Mouse (Mus musculus) mesoderm, embryonic 11.5 days (tissue): ENCODE data around the gene Tmem247.

ENCODE experiments used
- DNase-seq: peaks from one replicate; pipeline ENCODE4 v3.0.0-alpha.2; 2012; ENCODE audit warnings: low read depth, low spot score

The Tmem247 gene

DNA sequence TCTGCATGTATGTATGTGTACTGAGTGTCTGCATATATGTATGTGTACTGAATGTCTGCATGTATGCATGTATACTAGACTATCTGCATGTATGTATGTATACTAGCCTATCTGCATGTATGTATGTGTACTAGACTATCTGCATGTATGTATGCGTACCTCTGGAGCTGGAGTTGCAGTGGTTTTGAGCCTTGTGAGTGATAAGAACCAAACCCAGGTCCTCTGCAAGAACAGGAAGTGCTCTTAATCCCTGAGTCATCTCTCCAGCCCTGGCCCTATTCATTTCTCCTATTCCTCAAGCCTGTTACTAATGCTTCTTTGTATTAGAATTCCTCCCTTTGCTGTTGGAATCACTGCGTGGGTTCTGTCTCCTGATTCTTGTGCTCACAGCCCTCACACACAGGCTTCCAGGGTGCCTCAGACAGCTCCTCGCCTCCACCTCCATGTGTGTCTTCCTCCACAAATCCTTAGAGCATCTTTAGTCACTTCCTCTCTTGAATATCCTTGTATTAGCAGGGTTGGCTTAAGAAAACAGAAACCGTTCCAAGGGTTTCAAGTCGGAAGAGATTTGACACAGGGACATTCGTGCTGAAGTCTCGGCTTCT lies 4.0 kb upstream of the Tmem247 start:
- DNase-seq: no peak

DNA sequence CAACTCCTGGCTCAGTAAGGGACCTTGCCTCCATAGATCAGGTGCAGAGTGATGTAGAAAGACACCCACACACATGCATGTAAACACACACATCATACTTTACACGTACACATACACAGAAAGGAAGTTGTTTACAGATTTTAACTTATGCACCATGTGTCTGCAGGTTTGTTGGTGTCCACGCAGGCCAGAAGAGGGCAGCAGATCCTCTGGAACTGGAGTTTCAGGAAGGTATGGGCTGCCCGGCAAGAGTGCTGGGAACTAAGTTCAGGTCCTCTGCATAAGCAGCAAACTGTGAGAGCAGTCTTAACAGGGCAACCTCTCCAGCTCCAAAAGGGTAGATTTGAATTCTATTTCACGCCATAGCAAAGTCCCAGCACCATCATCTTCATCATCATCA lies 1.6 kb upstream of the Tmem247 start:
- no peak for DNase-seq

DNA sequence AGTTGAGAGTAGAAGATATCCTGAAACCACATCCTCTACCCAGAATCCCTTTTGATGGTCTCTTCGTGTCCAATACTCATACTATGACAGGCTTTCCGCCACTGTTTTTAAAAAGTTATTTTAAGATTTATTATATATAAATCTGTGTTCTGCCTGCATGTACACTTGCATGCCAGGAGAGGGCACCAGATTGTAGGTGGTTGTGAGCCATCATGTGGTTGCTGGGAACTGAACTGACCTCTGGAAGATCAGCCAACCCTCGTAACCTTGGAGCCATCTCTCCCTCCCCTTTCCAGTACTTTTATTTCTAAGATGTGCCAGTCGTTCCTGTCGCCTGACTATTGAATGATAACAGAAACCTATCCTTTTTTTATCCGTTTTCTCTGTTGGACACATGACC lies 1.6 kb downstream of the Tmem247 start:
- no peak for DNase-seq

DNA sequence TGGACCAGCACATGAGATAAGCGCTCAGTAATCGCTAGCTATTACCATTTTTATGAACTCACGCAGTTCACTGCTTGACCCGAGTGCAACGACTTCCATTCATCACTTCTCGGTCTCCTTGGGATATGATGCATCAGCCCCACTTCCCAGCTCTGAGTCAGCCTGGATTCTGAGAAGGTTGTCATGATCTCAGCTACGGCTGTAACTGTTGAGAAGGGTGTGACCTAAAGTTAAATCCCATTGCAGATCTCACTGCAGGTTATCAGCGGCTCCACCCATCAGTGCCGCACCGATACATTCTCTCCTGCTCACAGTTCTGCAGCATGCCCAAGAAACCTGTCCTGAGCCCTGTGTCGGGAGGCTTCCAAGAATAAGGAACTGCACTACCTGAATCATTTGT lies 2.6 kb downstream of the Tmem247 start:
- no peak for DNase-seq

DNA sequence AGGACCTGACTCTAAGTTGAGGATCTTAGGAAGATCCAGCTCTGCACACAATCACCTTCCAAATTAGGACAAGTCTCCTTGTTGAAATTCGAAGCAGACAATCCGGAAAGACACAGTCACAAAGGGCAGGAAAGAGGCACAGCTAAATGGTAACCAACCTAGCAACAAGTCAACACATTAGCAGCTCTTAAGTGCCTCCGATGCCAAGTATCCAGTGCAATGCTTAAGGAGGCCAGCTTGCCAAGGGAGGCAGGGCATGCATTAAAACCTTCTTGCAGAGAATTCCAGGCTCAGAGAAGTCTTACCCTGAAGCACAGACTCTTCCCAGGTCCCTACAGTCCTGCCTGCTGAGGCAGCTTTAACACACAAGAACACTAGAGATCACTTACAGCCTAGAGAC lies 7.5 kb downstream of the Tmem247 start:
- no peak for DNase-seq

DNA sequence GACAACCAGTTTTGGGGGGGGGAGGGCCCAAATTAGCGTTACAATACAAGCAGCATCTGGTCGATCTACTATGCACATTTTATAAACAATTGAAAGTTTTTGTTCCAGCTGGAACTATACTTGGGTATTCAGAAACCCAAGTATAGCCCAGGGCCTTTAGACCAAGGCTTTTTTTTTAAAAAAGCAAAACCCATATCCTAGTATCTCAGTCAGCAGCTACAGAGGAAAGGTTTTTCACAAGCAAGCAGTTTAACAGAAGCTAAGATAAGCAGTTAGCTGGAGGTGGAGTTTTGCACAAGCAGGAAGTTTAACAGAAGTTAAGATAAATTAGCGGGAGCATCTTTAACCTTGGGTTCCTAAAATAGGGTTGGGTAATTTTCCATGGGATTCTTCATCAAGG lies 9.7 kb downstream of the Tmem247 start:
- DNase-seq: no peak

DNA sequence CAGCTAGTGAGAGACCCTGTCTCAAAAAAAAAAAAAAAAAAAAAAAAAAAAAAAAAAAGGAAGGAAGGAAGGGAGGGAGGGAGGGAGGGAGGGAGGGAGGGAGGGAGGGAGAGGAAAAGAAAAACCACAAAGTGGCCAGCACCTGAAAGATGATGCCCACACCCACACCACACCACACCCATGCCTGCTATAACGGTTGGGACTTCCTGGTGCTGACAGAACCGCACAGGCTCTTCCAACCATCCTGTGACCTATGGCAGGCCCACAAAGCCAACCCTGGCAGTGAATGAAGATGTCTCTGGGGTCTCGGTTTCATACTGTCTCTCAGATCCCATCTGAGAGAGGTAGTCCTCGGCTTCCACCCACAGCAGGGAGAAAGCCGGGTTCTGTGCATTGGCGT lies 12.2 kb downstream of the Tmem247 start:
- DNase-seq: no peak

DNA sequence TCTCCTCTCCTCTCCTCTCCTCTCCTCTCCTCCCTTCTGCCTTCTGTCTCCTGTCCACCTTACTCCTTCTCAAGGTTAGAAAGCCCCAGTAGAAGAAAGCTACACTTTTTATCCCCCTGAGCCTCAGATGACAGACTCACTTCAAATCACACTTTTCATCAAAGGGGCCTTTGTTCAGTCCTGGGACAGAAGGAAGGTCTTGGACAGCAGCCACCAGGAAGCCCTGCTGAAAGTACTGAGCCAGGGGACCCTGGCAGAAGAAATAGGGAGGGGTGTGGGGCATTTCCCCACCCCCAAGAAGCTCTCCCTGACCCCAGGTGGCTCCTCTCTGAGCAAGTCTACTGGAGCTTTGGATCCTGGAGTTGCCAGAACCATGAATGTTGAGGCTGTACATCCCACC lies 12.8 kb downstream of the Tmem247 start:
- DNase-seq: no peak

DNA sequence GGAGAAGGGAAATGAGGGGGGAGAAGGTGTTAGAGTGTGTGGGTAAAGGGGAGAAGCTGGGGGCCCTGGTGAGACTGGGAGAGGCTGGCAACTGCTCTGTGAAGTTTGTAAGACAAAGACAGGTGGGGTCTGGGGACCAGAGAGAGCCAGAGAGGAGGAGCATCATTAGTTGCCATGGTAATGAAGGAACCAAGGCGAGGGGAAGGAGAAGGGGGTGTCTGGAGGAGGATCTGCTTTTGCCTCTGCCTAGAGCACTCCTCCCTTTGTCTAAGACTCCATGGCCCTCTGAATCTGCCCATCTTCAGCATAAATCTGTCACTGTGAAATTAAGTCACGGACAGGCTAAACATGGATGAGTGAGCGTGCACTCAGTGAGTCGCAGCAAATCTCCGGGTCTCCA lies 15.7 kb downstream of the Tmem247 start:
- no peak for DNase-seq

DNA sequence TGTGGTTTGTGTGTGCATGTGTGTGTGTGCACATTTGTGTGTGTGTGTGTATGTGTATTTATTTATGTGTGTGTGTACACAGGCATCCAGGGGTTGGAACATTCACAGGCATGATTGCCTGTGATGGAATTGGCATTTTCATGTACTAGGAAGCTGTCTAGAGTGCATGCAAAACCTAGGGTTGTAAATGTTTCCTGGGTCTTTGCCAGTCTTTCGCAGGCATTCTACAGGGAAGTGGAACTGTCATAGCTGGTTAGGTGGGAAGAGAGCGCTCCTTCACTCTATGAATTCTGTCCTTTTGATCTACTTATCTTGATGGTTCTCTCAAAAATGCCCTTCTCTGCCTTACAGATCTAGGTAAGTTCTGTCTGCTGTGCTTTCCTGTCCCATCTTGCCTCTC lies 19.9 kb downstream of the Tmem247 start:
- DNase-seq: no peak

DNA sequence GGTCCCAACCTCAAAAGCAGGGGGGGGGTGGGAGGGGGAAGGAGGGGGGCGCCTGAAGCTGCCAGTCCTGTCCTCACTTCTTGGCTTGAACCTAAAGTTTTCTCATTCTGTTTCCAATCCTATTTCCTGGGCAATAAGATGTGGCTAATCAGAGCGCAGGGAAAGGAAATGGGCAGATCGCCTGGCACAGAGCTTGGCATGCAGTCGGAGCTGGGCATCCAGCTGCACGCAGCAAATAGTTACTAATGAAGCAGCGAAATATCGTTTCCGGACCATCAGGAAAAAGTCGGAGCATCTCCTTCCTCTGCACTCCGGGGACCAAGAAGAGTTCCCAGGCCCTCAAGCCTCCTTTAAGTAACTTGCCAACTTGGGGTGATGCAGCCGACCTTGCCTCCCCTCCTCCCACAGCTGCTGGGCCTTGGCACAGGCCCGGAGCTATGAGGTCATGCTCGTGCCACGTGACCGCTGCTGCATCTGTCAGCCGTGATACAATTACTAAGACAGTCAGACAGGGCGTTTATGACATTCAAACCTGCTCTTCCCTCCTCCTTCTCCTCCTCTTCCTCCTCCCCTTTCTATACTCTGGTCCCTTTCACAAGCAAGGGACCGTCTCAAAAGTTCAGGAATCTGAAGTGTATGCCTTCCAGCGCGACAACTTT lies 20.5 kb downstream of the Tmem247 start:
- peak; percentile 87 for DNase-seq

DNA sequence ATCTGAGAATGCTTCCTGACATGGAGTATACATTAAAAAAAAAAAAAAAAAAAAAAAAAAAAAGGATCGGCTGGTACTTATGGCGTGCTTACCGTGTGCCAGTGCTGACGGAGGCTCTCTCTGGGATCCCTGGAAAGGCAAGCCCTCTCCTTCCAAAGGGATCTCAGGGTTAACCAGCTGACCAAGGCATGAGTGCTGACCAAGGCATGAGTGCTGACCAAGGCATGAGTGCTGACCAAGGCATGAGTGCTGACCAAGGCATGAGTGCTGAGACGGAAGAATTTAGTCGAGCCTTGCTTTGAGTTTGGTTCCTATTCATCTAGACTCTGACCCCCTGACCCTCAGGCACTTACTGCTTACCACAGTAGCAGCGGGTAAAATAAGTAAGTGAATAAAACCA lies 21.5 kb downstream of the Tmem247 start:
- DNase-seq: no peak

DNA sequence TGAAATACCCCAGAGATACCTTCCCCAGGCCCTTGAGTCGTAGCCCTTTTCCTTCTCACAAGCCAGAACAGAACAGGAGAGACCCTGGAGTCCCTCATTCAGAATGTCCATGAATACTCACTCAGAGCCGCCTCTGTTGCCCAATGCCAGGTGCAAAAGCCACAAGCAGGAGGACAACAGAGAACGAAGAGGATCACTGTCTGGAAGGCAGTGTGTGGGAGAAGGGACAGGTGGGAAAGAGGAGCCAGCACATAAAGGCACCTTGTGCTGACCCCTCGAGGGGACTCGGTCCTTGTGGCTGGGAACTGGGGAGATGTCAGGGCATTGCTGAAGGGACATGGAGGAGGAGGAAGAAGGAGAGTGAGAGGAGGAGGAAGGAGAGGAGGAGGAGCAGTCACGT lies 25.0 kb downstream of the Tmem247 start:
- no peak for DNase-seq

DNA sequence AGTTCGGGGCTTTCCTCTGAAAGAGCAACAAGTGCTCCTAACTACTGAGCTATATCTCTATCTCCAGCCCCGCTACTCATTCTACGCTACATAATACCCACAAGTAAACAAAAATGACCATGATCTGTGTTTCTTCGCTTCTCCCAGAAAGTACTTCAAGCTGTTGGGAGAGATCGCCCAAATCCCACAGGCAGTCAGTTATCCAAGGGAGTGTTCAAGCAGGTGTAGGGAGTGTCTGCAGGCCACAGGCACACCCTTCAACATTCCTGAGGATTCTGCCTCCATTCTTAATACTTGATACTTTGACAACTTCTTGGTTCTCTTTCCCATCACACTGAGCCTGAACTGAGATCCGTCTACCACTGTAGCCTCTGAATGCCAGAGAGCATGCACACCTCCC lies 26.0 kb downstream of the Tmem247 start:
- DNase-seq: no peak

DNA sequence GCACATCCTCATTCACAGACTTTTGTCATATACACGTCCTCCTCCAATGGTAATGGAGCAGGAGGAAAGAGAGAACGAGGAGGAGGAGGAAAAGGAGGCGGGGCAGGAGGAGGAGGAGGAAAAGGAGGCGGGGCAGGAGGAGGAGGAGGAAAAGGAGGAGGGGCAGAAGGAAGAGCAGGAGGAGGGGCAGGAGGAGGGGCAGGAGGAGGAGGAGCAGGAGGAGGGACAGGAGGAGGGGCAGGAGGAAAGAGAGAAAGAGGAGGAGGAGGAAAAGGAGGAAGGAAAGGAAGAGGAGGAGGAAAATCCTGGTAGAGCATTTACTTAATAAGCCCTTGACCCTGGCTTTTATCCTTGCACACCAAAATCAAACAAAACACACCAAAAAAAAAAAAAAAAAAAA lies 28.9 kb downstream of the Tmem247 start:
- no peak for DNase-seq

DNA sequence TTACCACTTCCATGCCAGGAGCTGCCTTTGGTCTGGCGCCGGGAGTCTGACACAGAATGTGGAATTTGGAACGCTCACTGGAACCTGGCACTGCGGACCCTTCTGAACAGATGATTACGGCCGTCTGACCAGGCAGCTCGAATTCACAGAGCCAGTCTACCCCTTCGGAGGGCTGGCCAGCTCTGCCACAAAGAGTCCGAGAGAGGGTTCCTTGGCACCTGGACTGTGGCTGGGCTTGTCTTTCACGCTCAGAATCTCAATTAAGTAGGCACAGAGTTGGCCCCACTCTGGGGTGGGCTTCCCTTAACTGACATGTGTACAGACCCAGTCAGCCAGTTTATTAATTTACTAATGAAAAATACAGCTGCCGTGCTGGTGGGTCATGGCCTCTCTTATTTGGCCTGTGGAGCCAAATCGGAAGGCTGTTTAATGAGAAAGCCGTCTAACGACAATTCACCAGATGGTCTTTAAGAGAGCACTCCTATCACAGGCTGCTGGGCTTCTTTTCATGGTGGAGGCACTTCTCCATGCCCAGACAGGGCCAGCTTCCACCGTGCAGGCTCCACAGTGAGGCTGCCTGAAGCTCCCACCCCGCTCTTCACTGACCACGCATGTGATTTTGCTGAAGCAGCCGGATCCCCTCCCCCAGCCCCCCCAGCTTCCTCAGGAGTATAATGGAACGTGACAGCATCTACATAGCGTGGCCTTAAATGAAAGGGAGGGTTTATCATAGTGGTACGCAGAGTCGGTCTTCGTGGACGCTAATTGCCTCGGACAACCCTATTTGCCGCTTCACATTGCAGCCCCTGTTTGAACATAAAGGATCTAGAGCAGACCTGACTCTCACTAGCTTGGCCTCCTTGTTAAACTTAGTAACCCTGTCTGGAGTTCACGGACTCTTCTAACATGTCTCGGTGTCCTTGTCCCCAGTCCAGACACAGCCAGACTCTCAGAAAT lies 31.0 kb downstream of the Tmem247 start, which contains the start of gene Atp6v1e2:
Atp6v1e2 (minus strand) TSS at position 58 of the 957 bp plus-strand sequence.
- no peak for DNase-seq

DNA sequence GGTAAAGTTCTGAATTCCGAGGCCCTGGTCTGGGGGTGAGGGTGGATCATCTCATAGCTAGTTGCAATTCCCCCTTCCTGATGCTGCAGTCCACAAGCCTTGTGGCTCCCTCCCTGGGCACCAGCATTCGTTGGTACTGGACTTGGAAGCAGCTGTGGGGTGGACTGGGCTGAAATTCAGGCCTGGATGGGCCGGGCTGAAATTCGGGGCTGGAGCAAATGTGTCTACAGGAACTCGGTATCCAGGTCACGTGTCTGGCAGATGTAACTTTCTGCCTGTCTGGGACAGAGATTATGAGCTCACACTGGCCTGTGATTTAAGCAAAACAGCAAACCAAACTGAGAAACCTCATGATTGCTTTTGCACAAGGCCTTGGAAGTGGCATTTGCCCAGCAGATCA lies 31.7 kb downstream of the Tmem247 start:
- no peak for DNase-seq

DNA sequence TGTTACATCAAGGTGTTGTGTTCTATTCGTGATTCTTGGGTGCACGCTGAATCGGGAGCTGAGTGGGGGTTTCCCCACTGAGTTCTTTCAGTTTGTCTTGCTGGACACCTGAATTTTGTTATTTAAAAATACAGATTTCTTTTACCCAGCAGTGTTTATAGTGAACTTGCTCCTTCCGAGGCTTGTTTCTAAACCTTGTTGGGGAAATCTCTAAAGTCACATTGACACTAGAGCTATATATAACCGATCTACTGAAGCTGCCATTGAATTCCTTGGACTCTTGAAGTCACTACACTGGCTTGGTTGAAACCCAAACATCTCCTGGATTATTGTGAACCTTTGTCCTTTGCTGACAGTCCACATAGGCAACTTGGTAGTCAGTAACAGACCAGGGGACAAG lies 40.1 kb downstream of the Tmem247 start:
- DNase-seq: no peak

DNA sequence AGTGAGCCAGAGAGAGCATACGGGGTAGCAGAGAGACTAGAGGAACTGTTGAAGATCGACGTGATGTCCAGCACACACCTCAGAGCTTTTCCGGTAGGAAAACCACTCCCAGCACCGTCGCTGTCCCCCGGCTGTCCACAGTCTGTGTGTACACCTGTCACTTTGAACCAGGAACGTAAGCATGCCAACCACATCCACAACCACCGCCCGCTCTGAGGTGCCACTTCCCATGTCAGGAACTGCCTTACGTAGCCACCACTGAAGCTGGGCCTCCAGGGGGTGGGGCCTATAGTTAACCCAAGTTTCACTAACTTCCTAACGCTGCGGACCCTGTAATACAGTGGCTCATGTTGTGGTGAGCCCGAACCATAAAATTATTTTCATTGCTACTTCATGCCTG lies 40.8 kb downstream of the Tmem247 start:
- DNase-seq: no peak

DNA sequence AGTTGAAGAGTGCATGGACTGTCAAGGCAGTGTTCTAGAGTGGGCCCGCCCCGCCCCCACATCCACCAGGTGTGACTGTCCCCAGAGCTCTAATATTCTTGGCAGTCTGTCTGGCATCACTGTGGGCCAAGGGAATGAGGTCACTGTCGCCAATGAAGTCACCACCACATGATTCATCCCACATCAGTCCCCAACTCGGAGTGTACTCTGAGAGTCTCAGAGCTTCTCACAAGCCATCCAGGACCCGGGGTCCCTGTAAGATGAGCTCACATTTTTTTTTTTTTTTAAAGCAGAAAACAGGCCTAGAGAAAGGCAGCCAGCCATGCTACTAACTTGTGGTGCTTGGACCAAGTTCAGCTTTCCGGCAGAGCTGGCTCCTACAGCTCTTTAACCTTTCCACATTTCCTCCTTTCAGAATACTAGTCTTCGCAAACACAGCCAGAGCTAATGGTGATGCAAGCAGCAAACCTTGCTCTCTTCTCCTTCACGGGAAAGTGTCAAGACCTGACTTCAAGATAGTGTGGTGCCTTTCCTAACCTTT lies 44.2 kb downstream of the Tmem247 start:
- DNase-seq: no peak

DNA sequence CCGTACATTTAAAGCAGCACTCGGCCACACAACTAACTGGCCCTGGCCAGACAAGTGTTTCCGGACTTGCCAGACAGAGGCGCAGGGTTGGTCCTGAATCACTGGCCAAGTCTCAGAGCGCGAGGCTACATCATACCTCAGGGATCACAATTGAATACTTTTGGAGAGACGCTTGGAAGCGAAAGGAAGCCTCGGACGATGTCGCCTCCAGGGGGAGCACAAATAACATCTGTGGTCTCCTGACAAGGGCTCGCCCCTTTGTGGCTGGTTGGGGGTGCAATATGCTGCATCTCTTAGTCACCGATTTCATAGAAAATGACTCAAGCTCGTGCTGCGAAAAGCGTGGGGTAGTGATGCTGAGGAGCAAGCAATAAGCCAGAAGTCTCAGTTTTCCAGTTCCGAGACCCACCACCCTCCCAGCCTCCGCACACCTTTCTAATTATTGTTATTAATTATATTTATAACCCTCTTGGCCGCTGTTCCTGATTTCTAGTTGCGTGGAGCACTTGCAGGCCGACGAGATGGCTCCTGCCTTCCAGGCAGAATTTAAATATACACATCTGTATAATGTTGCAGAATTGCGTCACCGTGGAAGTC lies 45.2 kb downstream of the Tmem247 start:
- DNase-seq: peak; percentile 90
